In the genomic region with DNA sequence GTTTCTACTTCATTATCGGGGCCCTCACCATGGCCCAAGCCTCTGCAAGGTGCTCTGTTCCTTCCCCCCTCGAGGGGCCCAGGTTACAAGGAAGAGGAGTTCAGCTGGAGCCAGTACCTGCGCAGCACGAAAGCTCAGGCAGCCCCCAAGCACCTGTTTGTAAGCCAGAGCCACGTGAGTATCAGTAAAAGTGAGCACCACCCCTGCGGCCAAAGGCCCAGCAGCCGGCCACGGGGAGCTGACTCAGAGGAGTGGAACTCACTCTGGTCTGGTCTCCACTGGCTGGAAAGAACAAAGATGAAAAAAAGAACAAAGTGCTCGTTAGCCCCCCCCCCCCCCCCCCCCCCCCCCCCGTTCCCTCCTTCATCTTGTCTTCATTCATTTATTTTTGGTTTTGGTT, we compare ENCODE assay signal across 31 mouse cellular contexts. TPM values are rescaled to one million over a fixed set of nuclear protein-coding genes. Genes with fewer than 3 reads are reported as not detected.
A peak's percentile ranks its signal among the peaks of the same experiment; 100 is the strongest.
DNase-seq lines count a peak whose midpoint lies in the region; TF ChIP-seq lines count a peak whose summit lies in the region.
"Had no signal": no experiment of that assay in that cellular context is flagged by ENCODE, and none has a peak within 500 bp of the region (broad histone marks: within the 10 kb centered on the region; RNA-seq: fewer than 3 reads in every experiment).

No protein-coding gene starts in this region.

- no peak overlapping the region for H3ac ChIP-seq in myocyte (ENCODE audit: control insufficient read depth, insufficient read length)

- DNase-seq in 3134 (ENCODE audit: extremely low read depth, insufficient read length, low spot score) (peak; percentile 80), 3T3-L1 (ENCODE audit: low read depth, low spot score) (peak; percentile 72)
- peak; percentile 77 for DNase-seq in Muller cell, postnatal 12 days (ENCODE audit: inconsistent ontology term)
- no peak for DNase-seq in embryo, embryonic 10 days (ENCODE audit: low spot score)
- DNase-seq in embryo, embryonic 11 days = no peak
- no peak for DNase-seq in gastrocnemius, adult 8-10 months (ENCODE audit: low spot score in 2 of 2)
- DNase-seq: adrenal gland, postnatal 10 days; B cell, adult 2 months; cerebellum, adult 11-12 months; cerebellum, adult 8-10 months; cerebellum, postnatal 10 days; gastrocnemius, postnatal 14 days; heart, adult 11 months; heart, postnatal 10 days; heart, postnatal 36 days; kidney, adult 11 months; kidney, adult 8-10 months had no signal

- H3K36me3 ChIP-seq in myocyte (ENCODE audit: control insufficient read depth, insufficient read depth) = no peaks in the 10 kb centered on the region
- H3K36me3 ChIP-seq: embryonic facial prominence, embryonic 10.5 days; embryonic facial prominence, embryonic 13.5 days; forebrain, embryonic 12.5 days; forebrain, embryonic 15.5 days; heart, embryonic 12.5 days; heart, embryonic 15.5 days; hindbrain, embryonic 10.5 days; hindbrain, embryonic 13.5 days; intestine, embryonic 15.5 days had no signal

- H3K27me3 ChIP-seq in myocyte (ENCODE audit: control insufficient read depth, insufficient read depth, insufficient read length) = no peaks in the 10 kb centered on the region
- H3K27me3 ChIP-seq: embryonic facial prominence, embryonic 13.5 days; forebrain, embryonic 12.5 days; forebrain, embryonic 15.5 days; heart, embryonic 12.5 days; heart, embryonic 15.5 days; intestine, embryonic 15.5 days had no signal

- TF ChIP-seq POLR2A in myocyte (IDR thresholded peaks at IDR 0.05; ENCODE audit: insufficient read length, low read depth) = no peak

- H3K79me2 ChIP-seq in myocyte (ENCODE audit: control insufficient read depth, insufficient read depth) = no peaks in the 10 kb centered on the region

- no peak overlapping the region for H3K4me3 ChIP-seq in myocyte
- H3K4me3 ChIP-seq: embryonic facial prominence, embryonic 10.5 days; embryonic facial prominence, embryonic 13.5 days; erythroblast, embryonic 14.5 days; forebrain, embryonic 12.5 days; forebrain, embryonic 15.5 days; heart, embryonic 12.5 days; heart, embryonic 15.5 days; hindbrain, embryonic 10.5 days; hindbrain, embryonic 13.5 days; intestine, embryonic 15.5 days had no signal

- no peak overlapping the region for H3K4me2 ChIP-seq in myocyte (ENCODE audit: low read depth)
- H3K4me2 ChIP-seq: embryonic facial prominence, embryonic 13.5 days; forebrain, embryonic 12.5 days; forebrain, embryonic 15.5 days; heart, embryonic 12.5 days; heart, embryonic 15.5 days; hindbrain, embryonic 13.5 days; intestine, embryonic 15.5 days had no signal

TF ChIP-seq in myocyte, 11 proteins besides CTCF, POLR2A, EP300 and RAD21:
- peak in 1 of 3 experiments; percentile 5 for TF ChIP-seq MYOD1 (IDR thresholded peaks at IDR 0.05; ENCODE audit: control insufficient read depth in 1 of 3, insufficient read length in 2 of 3, low read depth in 2 of 3)
- no peak for TF ChIP-seq E2F4 (IDR thresholded peaks at IDR 0.05; ENCODE audit: insufficient read depth)
- peak; percentile 8 for TF ChIP-seq USF1 (IDR thresholded peaks at IDR 0.05; ENCODE audit: low read depth)
- TF ChIP-seq SRF (IDR thresholded peaks at IDR 0.05; ENCODE audit: control insufficient read depth, insufficient read length, low read depth) = no peak
- peak in 1 of 3 experiments; percentile 49 for TF ChIP-seq MYOG (IDR thresholded peaks at IDR 0.05; ENCODE audit: control insufficient read depth in 1 of 3, insufficient read depth in 1 of 3, insufficient read length in 2 of 3, low read depth in 2 of 3)

RNA-seq across cellular contexts. Expression of a gene that starts 18.0 kb away (rescaled TPM):
- not detected for polyA plus RNA-seq in myocyte (2012; fragmentation: generic; extraction: Trizol)
- not detected for total RNA-seq in gastrocnemius, adult 8-10 months (2022)
- total RNA-seq: gastrocnemius, adult 18-20 months; gastrocnemius, postnatal 14 days; heart, postnatal 10 days; heart, postnatal 36 days had no signal
- polyA plus RNA-seq: erythroblast, embryonic 14.5 days; heart, embryonic 12.5 days; heart, embryonic 15.5 days had no signal

RNA-seq across cellular contexts. Expression of a gene that starts 25.8 kb away (rescaled TPM):
- polyA plus RNA-seq in myocyte (2012; fragmentation: generic; extraction: Trizol) = not detected
- total RNA-seq in gastrocnemius, adult 8-10 months (2022) = not detected
- total RNA-seq: gastrocnemius, adult 18-20 months; gastrocnemius, postnatal 14 days; gastrocnemius, postnatal 4 days; heart, postnatal 36 days had no signal
- polyA plus RNA-seq: CD4-positive, CD25-positive, alpha-beta regulatory T cell, adult 4 months; embryonic facial prominence, embryonic 10.5 days; erythroblast, embryonic 14.5 days; forebrain, embryonic 12.5 days; forebrain, embryonic 15.5 days; heart, embryonic 15.5 days; hindbrain, embryonic 10.5 days had no signal

RNA-seq across cellular contexts. Expression of a gene that starts 30.0 kb away (rescaled TPM):
- 61.5 TPM for polyA plus RNA-seq in myocyte (2012; fragmentation: generic; extraction: Trizol)
- 10 to 100 TPM; 29.8 to 41.1 (median 32.9) TPM for total RNA-seq in gastrocnemius, adult 8-10 months (2022)

RNA-seq across cellular contexts. Expression of a gene that starts 55.8 kb away (rescaled TPM):
- polyA plus RNA-seq in myocyte (2012; fragmentation: generic; extraction: Trizol) = 21.1 TPM
- 10 to 100 TPM; 16.3 to 17.8 (median 17.7) TPM for total RNA-seq in gastrocnemius, adult 8-10 months (2022)

Comparison
In these comparisons a context has a peak if more than half of its experiments do, and no peak if none do; other contexts are left out.
1. DNase-seq: peak in 3134 (single experiment), 3T3-L1 (single experiment) and Muller cell, postnatal 12 days (single experiment); none in embryo, embryonic 10 days (single experiment), embryo, embryonic 11 days (single experiment) and gastrocnemius, adult 8-10 months (0 of 2).